Mouse (Mus musculus): ENCODE results near the gene Gm7102.

DNA sequence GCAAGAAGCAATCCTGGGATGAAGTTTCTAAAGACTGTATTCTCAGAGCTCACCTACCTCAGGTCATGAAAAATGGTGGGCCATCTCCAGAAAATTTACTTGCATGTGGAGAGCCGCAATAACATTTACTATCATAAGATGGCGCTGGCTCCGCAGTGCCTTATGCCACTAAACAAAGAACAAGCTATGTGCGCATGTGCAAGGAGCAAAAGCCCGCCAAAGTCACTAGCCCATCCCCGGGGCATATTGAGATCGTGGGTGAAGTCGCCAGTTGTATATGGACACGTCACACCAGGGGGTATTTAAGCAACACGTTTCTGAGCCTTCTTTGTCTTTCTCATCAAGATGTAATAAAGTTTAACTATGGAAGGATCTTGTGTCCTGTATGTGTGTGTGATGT, 45.0 kb downstream of the Gm7102 start:
- TF ChIP-seq CTCF (IDR thresholded peaks at IDR 0.05; ENCODE audit: borderline replicate concordance, extremely low read depth, insufficient read depth, insufficient read length) (no peak), POLR2A (IDR thresholded peaks at IDR 0.05; ENCODE audit: borderline replicate concordance, extremely low read depth, insufficient read depth, insufficient read length, poor library complexity, severe bottlenecking) (no peak)
